Mouse (Mus musculus): ENCODE results near the gene Ttc13. TPM values are rescaled to one million over a fixed set of nuclear protein-coding genes. Genes with fewer than 3 reads are reported as not detected.

Gene Ttc13
- polyA plus RNA-seq, 1 experiment from 2014 or later: 59.1 TPM

Other genes starting within 250 kb of the Ttc13 start
- gene Cog2, start 201.2 kb downstream of the Ttc13 start, polyA plus RNA-seq (2014; fragmentation: Nextera tagmentation; extraction: Ambion mirVana): 35.8 and 39.5 TPM in 2 replicates
- gene Agt, start 152.3 kb downstream of the Ttc13 start, polyA plus RNA-seq (2014; fragmentation: Nextera tagmentation; extraction: Ambion mirVana): 0.14 and 0.15 TPM in 2 replicates
- gene Capn9, start 145.9 kb downstream of the Ttc13 start, polyA plus RNA-seq (2014; fragmentation: Nextera tagmentation; extraction: Ambion mirVana): 0.08 TPM in 1 of 2 replicates, not detected in the other
- gene 2310022B05Rik, start 58.6 kb downstream of the Ttc13 start, polyA plus RNA-seq (2014; fragmentation: Nextera tagmentation; extraction: Ambion mirVana): 19.6 and 22.6 TPM in 2 replicates
- gene Arv1, start 156 bp upstream of the Ttc13 start, polyA plus RNA-seq (2014; fragmentation: Nextera tagmentation; extraction: Ambion mirVana): 32.2 and 34.0 TPM in 2 replicates
- gene Fam89a, start 29.8 kb upstream of the Ttc13 start, polyA plus RNA-seq (2014; fragmentation: Nextera tagmentation; extraction: Ambion mirVana): 3.9 and 4.3 TPM in 2 replicates
- gene Trim67, start 71.1 kb upstream of the Ttc13 start, polyA plus RNA-seq (2014; fragmentation: Nextera tagmentation; extraction: Ambion mirVana): 6.5 and 7.3 TPM in 2 replicates
- 110 and 115 TPM in 2 replicates for gene Gnpat, start 141.1 kb upstream of the Ttc13 start, polyA plus RNA-seq (2014; fragmentation: Nextera tagmentation; extraction: Ambion mirVana)
- 38.8 and 41.6 TPM in 2 replicates for gene 2810004N23Rik, start 141.1 kb upstream of the Ttc13 start, polyA plus RNA-seq (2014; fragmentation: Nextera tagmentation; extraction: Ambion mirVana)
- 6.7 and 8.7 TPM in 2 replicates for gene Exoc8, start 175.7 kb upstream of the Ttc13 start, polyA plus RNA-seq (2014; fragmentation: Nextera tagmentation; extraction: Ambion mirVana)
- 9.6 and 12.3 TPM in 2 replicates for gene Sprtn, start 175.9 kb upstream of the Ttc13 start, polyA plus RNA-seq (2014; fragmentation: Nextera tagmentation; extraction: Ambion mirVana)
- 19.9 and 23.4 TPM in 2 replicates for gene Egln1, start 227.3 kb upstream of the Ttc13 start, polyA plus RNA-seq (2014; fragmentation: Nextera tagmentation; extraction: Ambion mirVana)

Measured in hindbrain, embryonic 11.5 days (tissue).